Mouse (Mus musculus): ENCODE results near the gene Hsd11b2.
"Not testable (repeated sequence)": the region's sequence is repeated elsewhere in the genome, so short reads cannot be mapped to it uniquely, and the experiment has no call there.

Gene Hsd11b2

GRCm38 (mm10) chr8:105564573-105565229 lies 46.1 kb downstream of the Hsd11b2 start:
- DNase-seq, result not testable (repeated sequence)

DNA sequence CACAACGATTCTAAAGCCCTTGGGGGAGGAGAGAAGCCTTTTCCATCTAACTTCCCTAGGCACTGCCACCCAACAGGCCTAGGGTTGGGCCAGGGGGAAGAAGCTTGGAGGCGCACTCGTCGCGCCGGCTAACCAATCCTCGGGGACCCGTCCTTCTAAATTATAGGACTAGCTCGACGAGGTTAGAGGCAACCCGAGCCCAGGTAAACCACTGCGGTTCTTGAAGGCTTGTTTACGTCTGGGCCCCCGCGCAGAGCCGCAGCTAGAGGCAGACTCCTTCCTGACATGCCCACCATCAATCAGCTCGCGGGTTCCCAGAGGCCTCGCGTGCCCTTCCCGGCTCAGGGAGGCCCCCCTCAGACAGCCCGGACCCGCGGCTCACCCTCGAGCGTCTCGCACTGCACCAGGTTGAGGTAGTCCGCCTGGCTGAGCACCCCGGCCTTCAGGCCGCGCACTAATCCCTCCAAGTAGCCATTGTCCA lies 46.9 kb downstream of the Hsd11b2 start:
- DNase-seq, result no peak

DNA sequence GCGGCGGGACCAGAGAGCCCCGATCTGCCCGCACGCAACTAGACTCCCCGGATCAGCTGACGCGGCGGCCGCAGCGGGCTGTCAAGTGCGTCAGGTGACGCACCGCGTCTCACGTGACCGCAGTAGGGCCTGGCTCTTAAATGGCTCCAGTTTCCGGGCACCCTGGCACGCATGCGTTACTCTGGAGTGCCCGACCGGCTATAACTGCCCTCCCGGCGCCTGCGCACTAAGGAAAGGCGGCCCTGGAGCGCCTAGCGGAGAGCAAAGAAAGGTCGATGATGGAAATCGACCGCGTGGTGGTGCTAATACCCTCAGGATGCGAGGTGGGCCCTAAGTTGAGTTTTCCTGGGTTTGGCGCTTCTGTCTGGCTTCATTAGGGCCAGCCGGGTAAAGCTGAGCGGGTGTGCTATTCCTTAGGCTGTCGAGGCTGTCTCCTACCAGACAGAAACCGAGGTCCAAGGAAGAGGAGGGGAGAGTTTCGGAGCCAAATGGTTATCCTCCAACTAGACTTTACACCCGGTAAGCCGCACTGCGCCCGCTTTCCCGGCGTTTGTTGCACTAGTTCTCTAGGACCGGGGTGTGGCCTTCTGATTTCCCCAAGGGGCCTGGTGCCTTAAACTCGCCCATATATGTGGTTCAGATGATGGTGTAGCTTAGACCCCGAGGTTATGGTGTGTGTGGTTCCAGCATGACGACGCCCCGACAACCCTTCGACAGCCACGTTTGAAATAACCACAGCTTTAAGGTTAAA lies 47.6 kb downstream of the Hsd11b2 start, which contains the start of gene Atp6v0d1:
Gene Atp6v0d1 (minus strand): TSS at position 96 of the 751 bp plus-strand sequence.
- DNase-seq, result peak; percentile 100

GRCm38 (mm10) chr8:105566703-105567595 lies 48.4 kb downstream of the Hsd11b2 start:
- peak; percentile 18 for DNase-seq

GRCm38 (mm10) chr8:105571810-105572209 lies 53.3 kb downstream of the Hsd11b2 start:
- DNase-seq, result peak; percentile 69

DNA sequence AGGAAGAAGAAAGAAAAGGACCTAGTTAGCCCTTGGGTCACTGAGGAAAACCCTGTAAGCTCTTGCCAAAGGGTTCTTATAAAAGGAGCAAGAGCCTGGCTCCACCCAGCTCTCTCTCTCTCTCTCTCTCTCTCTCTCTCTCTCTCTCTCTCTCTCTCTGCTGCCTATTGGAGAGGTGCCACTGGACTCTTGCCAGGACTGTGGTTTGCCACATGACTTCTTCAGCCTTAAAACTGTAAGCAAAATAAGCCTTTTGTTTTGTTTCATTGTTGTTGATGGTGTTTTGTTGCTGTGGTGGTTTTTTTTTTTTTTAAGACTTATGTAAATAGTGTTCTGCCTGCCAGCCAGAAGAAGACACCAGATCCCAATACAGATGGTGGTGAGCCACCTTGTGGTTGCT lies 54.9 kb downstream of the Hsd11b2 start:
- no peak for DNase-seq
